Mouse (Mus musculus) C2C12 (cell line): Measurements from ENCODE around the gene Odf3. TPM values are rescaled to one million over a fixed set of nuclear protein-coding genes. Genes with fewer than 3 reads are reported as not detected.

Experiments used
- H3K27me3 ChIP-seq: one replicate; pipeline ENCODE4 v1.6.1; 2011; ENCODE audit not compliant: control insufficient read depth, insufficient read depth, insufficient read length
- H3K36me3 ChIP-seq: one replicate; pipeline ENCODE4 v1.6.1; 2011; ENCODE audit not compliant: control insufficient read depth, insufficient read depth
- H3K4me3 ChIP-seq: one replicate; pipeline ENCODE4 v1.5.1; 2011; ENCODE audit warnings: mild to moderate bottlenecking, control low read depth; ENCODE audit not compliant: poor library complexity, insufficient read depth, severe bottlenecking
- H3K79me2 ChIP-seq: one replicate; pipeline ENCODE4 v1.6.1; 2011; ENCODE audit not compliant: control insufficient read depth, insufficient read depth
- H3K79me3 ChIP-seq: one replicate; pipeline ENCODE4 v1.6.1; 2011; ENCODE audit warnings: low read depth, control low read depth
- H3ac ChIP-seq: one replicate; pipeline ENCODE3; 2011; ENCODE audit warnings: low read depth; ENCODE audit not compliant: control insufficient read depth, insufficient read length
- CEBPB ChIP-seq: IDR thresholded peaks from one replicate; pipeline ENCODE4 v1.6.1; 2011; ENCODE audit warnings: low read depth, mild to moderate bottlenecking, control low read depth, moderate library complexity
- CTCF ChIP-seq: IDR thresholded peaks from one replicate; pipeline ENCODE4 v1.5.1; 2011; ENCODE audit not compliant: control insufficient read depth, insufficient read depth, insufficient read length
- FOSL1 ChIP-seq: IDR thresholded peaks from one replicate; pipeline ENCODE4 v1.8.0; 2011; ENCODE audit warnings: mild to moderate bottlenecking, low read length; ENCODE audit not compliant: poor library complexity, insufficient read depth, severe bottlenecking
- MAX ChIP-seq: IDR thresholded peaks from one replicate; pipeline ENCODE4 v1.6.1; 2011; ENCODE audit warnings: mild to moderate bottlenecking, control low read depth
- MYOD1 ChIP-seq: IDR thresholded peaks from one replicate; pipeline ENCODE4 v1.6.1; 2011; ENCODE audit warnings: low read depth; ENCODE audit not compliant: control insufficient read depth, insufficient read length
- MYOG ChIP-seq: IDR thresholded peaks from one replicate; pipeline ENCODE4 v1.6.1; 2011; ENCODE audit not compliant: control insufficient read depth, insufficient read length; ENCODE audit errors: extremely low read depth
- USF1 ChIP-seq: IDR thresholded peaks from one replicate; pipeline ENCODE4 v1.6.1; 2011; ENCODE audit warnings: low read depth, mild to moderate bottlenecking, control low read depth, moderate library complexity
- polyA plus RNA-seq: library from polyadenylated mRNA; unstranded; fragments of >200 nt; fragmentation: generic; extraction: Trizol; gene quantifications from one replicate; pipeline ENCODE4 v1.2.1, GENCODE M21; 2012; ENCODE audit warnings: missing spikeins

The Odf3 gene
- polyA plus RNA-seq, 1 experiment, result 0.02 TPM

- peaks cover 1% of the 10 kb centered on the region for H3K79me3 ChIP-seq
- no peak for TF ChIP-seq FOSL1
- no peak for TF ChIP-seq MAX
- TF ChIP-seq MYOG, result no peak
- peaks cover 12% of the 10 kb centered on the region for H3K36me3 ChIP-seq
- no peak overlapping the region for H3K4me3 ChIP-seq
- H3ac ChIP-seq, result no peak overlapping the region
- H3K27me3 ChIP-seq, result peaks cover 10% of the 10 kb centered on the region
- peaks cover under 1% of the 10 kb centered on the region for H3K79me2 ChIP-seq
Measured at GRCm38 (mm10) chr7:140848591-140848990, 986 bp downstream of the Odf3 start.

- H3K79me2 ChIP-seq, result peaks cover 26% of the 10 kb centered on the region
- TF ChIP-seq MAX, result no peak
- TF ChIP-seq CEBPB, result no peak
- TF ChIP-seq USF1, result no peak
- no peak for TF ChIP-seq MYOG
- H3ac ChIP-seq, result no peak overlapping the region
- H3K4me3 ChIP-seq, result no peak overlapping the region
- H3K36me3 ChIP-seq, result peaks cover 22% of the 10 kb centered on the region
- peaks cover 18% of the 10 kb centered on the region for H3K79me3 ChIP-seq
- H3K27me3 ChIP-seq, result no peaks in the 10 kb centered on the region
Measured at GRCm38 (mm10) chr7:140851916-140852315, 4.3 kb downstream of the Odf3 start.

GRCm38 (mm10) chr7:140853386-140853785 is 5.8 kb downstream of the Odf3 start:
- Histone ChIP-seq H3K79me2 (peaks cover 36% of the 10 kb centered on the region), H3K36me3 (peaks cover 22% of the 10 kb centered on the region), H3K27me3 (no peaks in the 10 kb centered on the region), H3K79me3 (peaks cover 28% of the 10 kb centered on the region), H3ac (no peak overlapping the region), H3K4me3 (no peak overlapping the region)
- TF ChIP-seq USF1 (no peak), MAX (no peak), MYOG (no peak), MYOD1 (no peak), FOSL1 (no peak), CTCF (no peak), CEBPB (no peak)

GRCm38 (mm10) chr7:140854483-140854882 is 6.9 kb downstream of the Odf3 start:
- H3ac ChIP-seq, result no peak overlapping the region
- TF ChIP-seq MYOG (no peak), USF1 (no peak), MYOD1 (no peak), CTCF (no peak), CEBPB (no peak), FOSL1 (no peak), MAX (no peak)
- peaks cover 47% of the 10 kb centered on the region for H3K79me2 ChIP-seq
- H3K27me3 ChIP-seq, result no peaks in the 10 kb centered on the region
- peaks cover 33% of the 10 kb centered on the region for H3K79me3 ChIP-seq
- H3K4me3 ChIP-seq, result no peak overlapping the region
- H3K36me3 ChIP-seq, result peaks cover 24% of the 10 kb centered on the region

- Histone ChIP-seq H3K27me3 (no peaks in the 10 kb centered on the region), H3ac (peak overlapping the region; percentile 91), H3K4me3 (peak overlapping the region; percentile 71), H3K79me2 (peaks cover 51% of the 10 kb centered on the region), H3K79me3 (peaks cover 35% of the 10 kb centered on the region), H3K36me3 (peaks cover 27% of the 10 kb centered on the region)
- TF ChIP-seq CTCF (no peak), MYOG (no peak), FOSL1 (no peak), USF1 (no peak), CEBPB (no peak), MYOD1 (no peak), MAX (no peak)
Measured at GRCm38 (mm10) chr7:140855181-140855580, 7.6 kb downstream of the Odf3 start.

GRCm38 (mm10) chr7:140855860-140856784 is 8.5 kb downstream of the Odf3 start, which contains the start of gene Gm45785:
TSS of gene Gm45785 (minus strand) at chr7:140856331.
- Histone ChIP-seq H3K27me3 (no peaks in the 10 kb centered on the region), H3K79me2 (peaks cover 60% of the 10 kb centered on the region), H3K79me3 (peaks cover 39% of the 10 kb centered on the region), H3K36me3 (peaks cover 34% of the 10 kb centered on the region), H3K4me3 (peak within 1 kb of the TSS; percentile 71), H3ac (peak within 1 kb of the TSS; percentile 98)
- TF ChIP-seq MYOD1 (peak; percentile 39), MYOG (no peak), MAX (peak; percentile 67)
